Mouse (Mus musculus) olfactory bulb, adult 2 months (tissue): ENCODE data around the gene Bcat1. TPM values are rescaled to one million over a fixed set of nuclear protein-coding genes. Genes with fewer than 3 reads are reported as not detected.

Experiments
- H3K27ac ChIP-seq: fragments of 200-500 bp; 2 replicates; pipeline ENCODE4 v1.5.1; 2012; ENCODE audit warnings: low read depth, low read length; ENCODE audit not compliant: insufficient read depth
- H3K4me1 ChIP-seq: fragments of 200-500 bp; 2 replicates; pipeline ENCODE4 v1.6.1; 2012; ENCODE audit warnings: low read length; ENCODE audit not compliant: control insufficient read depth, insufficient read depth
- H3K4me3 ChIP-seq: fragments of 200-500 bp; 2 replicates; pipeline ENCODE4 v1.5.1; 2012; ENCODE audit warnings: mild to moderate bottlenecking, low read depth, low read length, moderate library complexity; ENCODE audit not compliant: insufficient read depth
- CTCF ChIP-seq: fragments of 200-500 bp; IDR thresholded peaks from 2 replicates; pipeline ENCODE4 v1.5.1; 2012; ENCODE audit warnings: low read depth, mild to moderate bottlenecking, low read length, moderate library complexity; ENCODE audit not compliant: insufficient read depth
- POLR2A ChIP-seq: fragments of 200-500 bp; IDR thresholded peaks from 2 replicates; pipeline ENCODE4 v1.6.1; 2012; ENCODE audit warnings: mild to moderate bottlenecking, low read depth, low read length, moderate library complexity; ENCODE audit not compliant: insufficient read depth
- WGBS: fragments of 180-500 bp; shearing (Covaris S2); methylation state at CpG from one replicate; pipeline ENCODE4 v1.1.7; 2018; 5-methylcytosine and 5-hydroxymethylcytosine counted together
- polyA plus RNA-seq: library from polyadenylated mRNA; stranded (reverse); fragments of >200 nt; gene quantifications from 2 replicates; pipeline ENCODE4 v1.2.4, GENCODE M21; 2012; ENCODE audit warnings: low replicate concordance; ENCODE audit not compliant: missing spikeins, insufficient read depth, insufficient read length

Gene Bcat1
- polyA plus RNA-seq, 1 experiment, result not detected

- Histone ChIP-seq H3K4me3 (no peak overlapping the region), H3K4me1 (no peaks in the 10 kb centered on the region), H3K27ac (no peak overlapping the region)
- WGBS, result 91% methylated on average over 6 of the region's 6 CpGs
- TF ChIP-seq CTCF, result no peak
Observed at GRCm38 (mm10) chr6:145066416-145066815, 9.6 kb downstream of the Bcat1 start.

- TF ChIP-seq CTCF (no peak), POLR2A (no peak)
- Histone ChIP-seq H3K27ac (no peak overlapping the region), H3K4me3 (no peak overlapping the region), H3K4me1 (no peaks in the 10 kb centered on the region)
- 88% methylated on average over 4 of the region's 4 CpGs for WGBS
Observed at GRCm38 (mm10) chr6:145065301-145065845, 10.6 kb downstream of the Bcat1 start.

DNA sequence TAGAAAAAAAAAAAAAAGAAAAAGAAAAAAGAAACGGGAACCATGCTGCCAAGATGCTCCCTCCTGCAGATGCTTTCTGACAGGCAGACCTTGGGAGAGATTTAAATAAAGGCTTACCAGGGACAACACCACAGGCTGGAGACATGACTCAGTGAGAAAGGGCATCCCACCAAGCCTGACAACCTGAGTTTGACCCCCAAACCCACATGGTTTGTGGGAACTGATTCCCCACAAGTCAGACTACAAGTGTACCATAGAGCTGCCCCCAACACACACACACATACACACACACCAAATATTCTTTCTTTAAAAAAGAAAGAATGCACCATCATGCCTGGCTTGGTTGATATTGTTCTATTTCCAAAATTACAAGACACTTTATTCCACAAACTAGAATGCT, 11.9 kb downstream of the Bcat1 start:
- no peak overlapping the region for H3K27ac ChIP-seq
- TF ChIP-seq POLR2A (no peak), CTCF (no peak)
- H3K4me3 ChIP-seq, result no peak overlapping the region
- WGBS, result 70% methylated on average over 1 of the region's 1 CpGs
- no peaks in the 10 kb centered on the region for H3K4me1 ChIP-seq

- Histone ChIP-seq H3K27ac (no peak overlapping the region), H3K4me3 (no peak overlapping the region), H3K4me1 (no peaks in the 10 kb centered on the region)
- TF ChIP-seq CTCF, result no peak
- no peak for TF ChIP-seq POLR2A
- 90% methylated on average over 5 of the region's 5 CpGs for WGBS
Observed at GRCm38 (mm10) chr6:145063212-145063868, 12.6 kb downstream of the Bcat1 start.

GRCm38 (mm10) chr6:145062763-145063162, 13.2 kb downstream of the Bcat1 start:
- no peak overlapping the region for H3K27ac ChIP-seq
- H3K4me3 ChIP-seq, result no peak overlapping the region
- TF ChIP-seq CTCF (no peak), POLR2A (no peak)
- 86% methylated on average over 4 of the region's 4 CpGs for WGBS
- H3K4me1 ChIP-seq, result no peaks in the 10 kb centered on the region

- no peak for TF ChIP-seq CTCF
- no peak for TF ChIP-seq POLR2A
- WGBS, result 97% methylated on average over 1 of the region's 1 CpGs
- no peak overlapping the region for H3K27ac ChIP-seq
- no peaks in the 10 kb centered on the region for H3K4me1 ChIP-seq
- H3K4me3 ChIP-seq, result no peak overlapping the region
Observed at GRCm38 (mm10) chr6:145061361-145061760, 14.6 kb downstream of the Bcat1 start.

DNA sequence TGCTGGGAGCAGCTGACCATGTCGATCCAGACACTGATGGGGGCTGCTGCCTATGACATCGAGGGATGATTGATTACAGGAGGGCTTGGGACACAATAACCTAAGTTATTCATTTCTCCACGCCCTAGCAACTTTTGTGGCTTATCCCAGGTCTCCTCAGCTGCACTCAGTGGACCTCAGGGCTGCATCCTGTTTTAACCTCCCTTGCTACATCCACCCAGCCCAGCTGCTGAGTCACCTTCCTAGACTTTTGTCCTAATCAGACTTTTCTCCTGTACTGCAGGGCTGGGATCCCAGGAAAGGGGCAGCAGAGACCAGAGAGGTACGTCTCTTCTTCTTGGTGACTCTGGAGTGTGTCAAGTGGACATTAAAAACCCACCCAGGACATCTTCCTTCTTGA, 19.9 kb downstream of the Bcat1 start:
- WGBS, result 90% methylated on average over 4 of the region's 4 CpGs
- Histone ChIP-seq H3K4me3 (no peak overlapping the region), H3K4me1 (no peaks in the 10 kb centered on the region), H3K27ac (no peak overlapping the region)
- no peak for TF ChIP-seq POLR2A
- TF ChIP-seq CTCF, result no peak

- Histone ChIP-seq H3K4me1 (no peaks in the 10 kb centered on the region), H3K27ac (no peak overlapping the region), H3K4me3 (no peak overlapping the region)
- TF ChIP-seq CTCF, result no peak
- no peak for TF ChIP-seq POLR2A
- 68% methylated on average over 6 of the region's 6 CpGs for WGBS
Observed at GRCm38 (mm10) chr6:145055277-145055858, 20.6 kb downstream of the Bcat1 start.

DNA sequence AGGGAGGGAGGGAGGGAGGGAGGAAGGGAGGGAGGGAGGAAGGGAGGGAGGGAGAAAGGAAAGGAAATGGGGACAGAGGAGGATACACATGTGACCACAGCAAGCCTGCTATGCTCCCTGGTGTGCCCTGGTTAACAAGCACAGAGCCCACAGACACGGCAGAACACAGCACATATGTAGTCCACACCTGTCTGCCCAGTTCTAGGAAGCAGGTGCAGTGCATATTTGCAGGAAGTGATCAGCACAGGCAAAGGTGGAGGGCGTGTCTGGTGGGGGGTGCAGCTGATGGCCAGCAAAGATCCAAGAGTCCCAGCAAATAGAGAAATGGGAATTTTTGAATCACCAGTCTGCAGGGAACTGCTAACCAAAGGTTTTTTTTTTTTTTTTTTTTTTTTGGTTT, 23.3 kb downstream of the Bcat1 start:
- Histone ChIP-seq H3K4me3 (no peak overlapping the region), H3K4me1 (peaks cover 4% of the 10 kb centered on the region), H3K27ac (no peak overlapping the region)
- TF ChIP-seq POLR2A, result no peak
- no peak for TF ChIP-seq CTCF
- WGBS, result 85% methylated on average over 2 of the region's 2 CpGs

GRCm38 (mm10) chr6:145050899-145051298, 25.1 kb downstream of the Bcat1 start:
- Histone ChIP-seq H3K4me1 (peaks cover 4% of the 10 kb centered on the region), H3K4me3 (no peak overlapping the region), H3K27ac (no peak overlapping the region)
- TF ChIP-seq POLR2A, result no peak
- TF ChIP-seq CTCF, result no peak
- 76% methylated on average over 3 of the region's 3 CpGs for WGBS
